Mouse (Mus musculus): ENCODE data around the gene Gm45213.

DNA sequence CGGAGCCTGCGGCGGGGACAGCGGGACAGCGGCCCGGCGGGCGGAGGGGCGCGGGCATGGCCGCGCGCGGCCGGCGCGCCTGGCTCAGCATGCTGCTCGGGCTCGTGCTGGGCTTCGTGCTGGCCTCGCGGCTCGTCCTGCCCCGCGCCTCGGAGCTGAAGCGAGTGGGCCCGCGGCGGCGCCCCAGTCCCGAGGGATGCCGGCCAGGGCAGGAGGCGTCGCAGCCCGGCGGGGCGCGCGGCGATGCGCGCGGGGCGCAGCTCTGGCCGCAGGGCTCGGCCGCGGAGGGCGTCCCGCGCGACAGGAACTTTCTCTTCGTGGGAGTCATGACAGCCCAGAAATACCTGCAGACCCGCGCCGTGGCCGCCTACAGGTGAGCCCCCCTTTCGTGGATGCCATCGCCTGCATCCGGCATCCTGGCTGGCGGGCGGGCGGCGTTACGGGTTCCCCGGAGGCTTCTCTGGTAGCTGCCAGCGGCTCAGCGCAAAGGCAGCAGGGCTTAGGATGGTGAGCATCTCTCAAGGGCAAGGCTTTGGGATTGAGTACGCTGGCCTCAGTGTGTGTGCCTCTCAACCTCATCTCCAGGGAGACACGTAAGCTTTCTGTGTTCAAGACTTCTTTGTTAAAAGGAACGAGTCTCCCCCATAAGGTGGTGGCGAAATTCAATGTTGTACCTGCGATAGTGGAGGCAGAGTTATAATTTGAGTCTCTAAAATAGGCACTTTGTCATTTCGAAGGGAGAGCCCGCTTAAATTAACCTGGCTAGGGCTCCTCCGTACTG is 66.6 kb downstream of the Gm45213 start:
- TF ChIP-seq CTCF (IDR thresholded peaks at IDR 0.05; ENCODE audit: low read depth, low read length) (no peak), POLR2A (IDR thresholded peaks at IDR 0.05; ENCODE audit: extremely low read depth, insufficient read depth, low read length) (no peak)
